10 mouse cellular contexts compared by ENCODE assay signal in the genomic region with DNA sequence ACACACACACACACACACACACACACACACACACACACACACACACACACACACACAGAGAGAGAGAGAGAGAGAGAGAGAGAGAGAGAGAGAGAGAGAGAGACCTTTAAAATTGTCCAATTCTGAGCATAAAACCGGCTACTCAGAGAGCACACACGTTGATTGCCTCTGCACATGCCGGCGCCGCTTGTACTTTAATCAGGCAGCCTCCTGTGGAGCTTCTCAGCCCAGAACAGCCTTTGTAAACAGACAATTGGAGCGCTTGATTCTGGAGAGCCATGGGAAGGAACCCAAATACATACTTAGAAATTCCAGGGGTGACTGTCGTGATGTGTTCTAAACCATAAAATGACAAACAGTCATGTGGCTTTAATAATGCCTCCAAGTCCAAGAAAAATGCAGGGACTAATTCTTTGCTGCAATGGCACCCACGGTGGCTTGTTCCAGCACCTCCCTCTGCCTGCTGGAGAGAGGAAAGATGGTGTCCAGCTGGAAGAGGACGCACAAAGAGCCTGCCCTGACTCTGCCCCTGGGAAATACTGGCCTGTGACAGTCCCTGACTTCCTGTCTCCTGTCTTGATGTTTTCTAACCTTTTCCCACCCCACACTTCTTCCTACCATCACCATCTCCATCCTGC. TPM values are rescaled to one million over a fixed set of nuclear protein-coding genes. Genes with fewer than 3 reads are reported as not detected.
DNase-seq lines count a peak whose midpoint lies in the region; ATAC-seq lines count a peak whose summit lies in the region.
"Had no signal": no experiment of that assay in that cellular context is flagged by ENCODE, and none has a peak within 500 bp of the region (broad histone marks: within the 10 kb centered on the region; RNA-seq: fewer than 3 reads in every experiment).

No protein-coding gene starts in this region.

- no peak overlapping the region for H3K4me2 ChIP-seq in hindbrain, embryonic 11.5 days (replicated peaks; ENCODE audit: low read depth, low read length)
- no peak overlapping the region for H3K4me2 ChIP-seq in embryonic facial prominence, embryonic 14.5 days (ENCODE audit: low read depth, low read length)
- 0 out of 2 replicates have a peak overlapping the region, but pooled peaks have one; percentile 13 for H3K4me2 ChIP-seq in hindbrain, embryonic 12.5 days (replicated peaks)
- H3K4me2 ChIP-seq in midbrain, embryonic 15.5 days = peak overlapping the region; percentile 27

- DNase-seq in hindbrain, embryonic 10.5 days (ENCODE audit: low spot score) = no peak
- no peak for DNase-seq in hindbrain, embryonic 11.5 days (ENCODE audit: low spot score)
- DNase-seq in embryonic facial prominence, embryonic 14.5 days (ENCODE audit: low spot score) = peak; percentile 45
- no peak for DNase-seq in adrenal gland, postnatal 4 days (ENCODE audit: low spot score in 2 of 2)
- no peak for DNase-seq in spleen, adult 12 weeks (ENCODE audit: low spot score)
- DNase-seq: heart, postnatal 36 days; kidney, postnatal 10 days had no signal

- H3K36me3 ChIP-seq in hindbrain, embryonic 10.5 days = no peaks in the 10 kb centered on the region
- H3K36me3 ChIP-seq in hindbrain, embryonic 11.5 days (ENCODE audit: control insufficient read depth, insufficient read depth, low read length) = no peaks in the 10 kb centered on the region
- H3K36me3 ChIP-seq in embryonic facial prominence, embryonic 14.5 days (ENCODE audit: control insufficient read depth, insufficient read depth, low read length) = no peaks in the 10 kb centered on the region
- no peaks in the 10 kb centered on the region for H3K36me3 ChIP-seq in hindbrain, embryonic 12.5 days
- H3K36me3 ChIP-seq in midbrain, embryonic 15.5 days (replicated peaks) = no peaks in the 10 kb centered on the region

- no peaks in the 10 kb centered on the region for H3K9me3 ChIP-seq in hindbrain, embryonic 10.5 days
- no peaks in the 10 kb centered on the region for H3K9me3 ChIP-seq in hindbrain, embryonic 11.5 days (ENCODE audit: control insufficient read depth, low read length)
- no peaks in the 10 kb centered on the region for H3K9me3 ChIP-seq in embryonic facial prominence, embryonic 14.5 days (ENCODE audit: control insufficient read depth, low read length)
- no peaks in the 10 kb centered on the region for H3K9me3 ChIP-seq in hindbrain, embryonic 12.5 days (replicated peaks)
- H3K9me3 ChIP-seq in midbrain, embryonic 15.5 days = no peaks in the 10 kb centered on the region

- H3K27me3 ChIP-seq in hindbrain, embryonic 10.5 days (ENCODE audit: insufficient read depth, poor library complexity, severe bottlenecking) = no peaks in the 10 kb centered on the region
- no peaks in the 10 kb centered on the region for H3K27me3 ChIP-seq in hindbrain, embryonic 11.5 days (ENCODE audit: control insufficient read depth, insufficient read depth, low read length)
- no peaks in the 10 kb centered on the region for H3K27me3 ChIP-seq in embryonic facial prominence, embryonic 14.5 days (replicated peaks; ENCODE audit: control insufficient read depth, insufficient read depth, low read length)
- H3K27me3 ChIP-seq in hindbrain, embryonic 12.5 days = no peaks in the 10 kb centered on the region
- no peaks in the 10 kb centered on the region for H3K27me3 ChIP-seq in midbrain, embryonic 15.5 days (replicated peaks)

- no peak for ATAC-seq in hindbrain, embryonic 11.5 days (ENCODE audit: low FRiP score)
- no peak for ATAC-seq in embryonic facial prominence, embryonic 14.5 days (ENCODE audit: low read depth)
- no peak for ATAC-seq in hindbrain, embryonic 12.5 days (ENCODE audit: low FRiP score)
- 0 out of 2 replicates have a peak, but pooled peaks have one; percentile 52 for ATAC-seq in midbrain, embryonic 15.5 days (replicated peaks)
- no peak for ATAC-seq in erythroblast, adult 5-6 weeks (replicated peaks; ENCODE audit: low FRiP score, poor library complexity, severe bottlenecking)

- H3K4me1 ChIP-seq in hindbrain, embryonic 10.5 days (replicated peaks) = peaks cover 26% of the 10 kb centered on the region
- no peaks in the 10 kb centered on the region for H3K4me1 ChIP-seq in hindbrain, embryonic 11.5 days (replicated peaks; ENCODE audit: control insufficient read depth, insufficient read depth, low read length)
- peaks cover 3% of the 10 kb centered on the region; the same call in 1 of the 2 replicates for H3K4me1 ChIP-seq in embryonic facial prominence, embryonic 14.5 days (ENCODE audit: control insufficient read depth, insufficient read depth, low read length)
- H3K4me1 ChIP-seq in hindbrain, embryonic 12.5 days = peaks cover 3% of the 10 kb centered on the region; the same call in 1 of the 2 replicates
- 0 out of 2 replicates have a peak, but pooled peaks cover 4% of the 10 kb centered on the region for H3K4me1 ChIP-seq in midbrain, embryonic 15.5 days

- no peak overlapping the region for H3K4me3 ChIP-seq in hindbrain, embryonic 10.5 days
- no peak overlapping the region for H3K4me3 ChIP-seq in hindbrain, embryonic 11.5 days (ENCODE audit: low read depth, low read length)
- H3K4me3 ChIP-seq in embryonic facial prominence, embryonic 14.5 days (ENCODE audit: low read depth, low read length) = no peak overlapping the region
- H3K4me3 ChIP-seq in hindbrain, embryonic 12.5 days = no peak overlapping the region
- H3K4me3 ChIP-seq in midbrain, embryonic 15.5 days = no peak overlapping the region

- peak overlapping the region; percentile 54; the same call in 1 of the 2 replicates for H3K27ac ChIP-seq in hindbrain, embryonic 10.5 days
- H3K27ac ChIP-seq in hindbrain, embryonic 11.5 days (ENCODE audit: low read depth, low read length) = no peak overlapping the region
- H3K27ac ChIP-seq in embryonic facial prominence, embryonic 14.5 days (replicated peaks; ENCODE audit: low read depth, low read length) = no peak overlapping the region
- H3K27ac ChIP-seq in hindbrain, embryonic 12.5 days = no peak overlapping the region
- H3K27ac ChIP-seq in midbrain, embryonic 15.5 days = 0 out of 2 replicates have a peak overlapping the region, but pooled peaks have one; percentile 25

- no peak overlapping the region for H3K9ac ChIP-seq in hindbrain, embryonic 11.5 days (ENCODE audit: low read depth, low read length)
- no peak overlapping the region for H3K9ac ChIP-seq in embryonic facial prominence, embryonic 14.5 days (ENCODE audit: low read depth, low read length)
- no peak overlapping the region for H3K9ac ChIP-seq in hindbrain, embryonic 12.5 days
- no peak overlapping the region for H3K9ac ChIP-seq in midbrain, embryonic 15.5 days

- WGBS in hindbrain, embryonic 10.5 days = 22% methylated on average over 9 of the region's 9 CpGs
- WGBS in hindbrain, embryonic 11.5 days = 20% methylated on average over 9 of the region's 9 CpGs
- WGBS in embryonic facial prominence, embryonic 14.5 days = 11% methylated on average over 9 of the region's 9 CpGs
- WGBS in hindbrain, embryonic 12.5 days = 17% methylated on average over 9 of the region's 9 CpGs
- WGBS in midbrain, embryonic 15.5 days = 9% methylated on average over 9 of the region's 9 CpGs

RNA-seq across cellular contexts. Expression of a gene that starts 2.2 kb away (rescaled TPM):
- polyA plus RNA-seq in hindbrain, embryonic 10.5 days (2016; fragmentation: Nextera tagmentation; extraction: Ambion mirVana) = 6.4 and 6.7 TPM in 2 replicates
- 6.8 and 9.4 TPM in 2 replicates for polyA plus RNA-seq in hindbrain, embryonic 11.5 days (2014; fragmentation: Nextera tagmentation; extraction: Ambion mirVana)
- polyA plus RNA-seq in embryonic facial prominence, embryonic 14.5 days (2014; fragmentation: Nextera tagmentation; extraction: Ambion mirVana) = 10.9 and 13.0 TPM in 2 replicates
- polyA plus RNA-seq in hindbrain, embryonic 12.5 days (2016; fragmentation: Nextera tagmentation; extraction: Ambion mirVana) = 11.4 and 13.2 TPM in 2 replicates
- polyA plus RNA-seq in midbrain, embryonic 15.5 days (2015; fragmentation: Nextera tagmentation; extraction: Ambion mirVana) = 9.6 and 9.9 TPM in 2 replicates
- total RNA-seq in adrenal gland, postnatal 4 days (2021) = 10 to 100 TPM; 78.0 to 78.1 TPM
- 0.21 and 0.38 TPM in 2 replicates for total RNA-seq in erythroblast, adult 5-6 weeks (2015; ENCODE audit: low replicate concordance)
- total RNA-seq in erythroblast, adult 5-6 weeks (2017; ENCODE audit: low replicate concordance) = 0.85 and 0.98 TPM in 2 replicates

Comparison
In these comparisons a context has a peak if more than half of its experiments do, and no peak if none do; other contexts are left out.
1. H3K27ac ChIP-seq: peak in hindbrain, embryonic 10.5 days (single experiment) and midbrain, embryonic 15.5 days (single experiment); none in hindbrain, embryonic 11.5 days (single experiment), embryonic facial prominence, embryonic 14.5 days (single experiment) and hindbrain, embryonic 12.5 days (single experiment).
2. H3K4me2 ChIP-seq: peak in hindbrain, embryonic 12.5 days (single experiment) and midbrain, embryonic 15.5 days (single experiment); none in hindbrain, embryonic 11.5 days (single experiment) and embryonic facial prominence, embryonic 14.5 days (single experiment).